Mouse (Mus musculus) midbrain, postnatal 0 days (tissue): Measurements from ENCODE around the gene Gkn3. TPM values are rescaled to one million over a fixed set of nuclear protein-coding genes. Genes with fewer than 3 reads are reported as not detected.
A peak's percentile ranks its signal among the peaks of the same experiment; 100 is the strongest.

Experiments used
- ATAC-seq: fragments of 200-750 bp; cut with Nextera tagmentation; 2 replicates; pipeline ENCODE4 v1.8.0; 2017; ENCODE audit warnings: moderate number of reproducible peaks, mild to moderate bottlenecking, moderate TSS enrichment, moderate library complexity; ENCODE audit not compliant: low FRiP score
- DNase-seq: peaks from one replicate; pipeline ENCODE4 v3.0.0-alpha.2; 2015; ENCODE audit warnings: low spot score
- H3K27ac ChIP-seq: fragments of 300-500 bp; sonication (generic); 2 replicates; pipeline ENCODE4 v1.5.1; 2014; ENCODE audit warnings: low read depth, mild to moderate bottlenecking, low read length, mixed read lengths
- H3K27me3 ChIP-seq: fragments of 300-500 bp; sonication (generic); 2 replicates; pipeline ENCODE4 v1.6.1; 2014; ENCODE audit warnings: low read length, control low read depth, mixed read lengths; ENCODE audit not compliant: insufficient read depth
- H3K36me3 ChIP-seq: fragments of 300-500 bp; sonication (generic); 2 replicates; pipeline ENCODE4 v1.6.1; 2014; ENCODE audit warnings: low read length, control low read depth, mixed read lengths; ENCODE audit not compliant: insufficient read depth
- H3K4me1 ChIP-seq: fragments of 300-500 bp; sonication (generic); 2 replicates; pipeline ENCODE4 v1.6.1; 2014; ENCODE audit warnings: mild to moderate bottlenecking, control low read depth, antibody characterized with exemption, low read length, mixed read lengths; ENCODE audit not compliant: insufficient read depth
- H3K4me2 ChIP-seq: fragments of 300-500 bp; sonication (generic); 2 replicates; pipeline ENCODE4 v1.6.1; 2014; ENCODE audit warnings: low read depth, mild to moderate bottlenecking, low read length, mixed read lengths; ENCODE audit not compliant: poor library complexity, severe bottlenecking
- H3K4me3 ChIP-seq: fragments of 300-500 bp; sonication (generic); 2 replicates; pipeline ENCODE4 v1.5.1; 2014; ENCODE audit warnings: low read depth, mild to moderate bottlenecking, low read length, moderate library complexity
- H3K9ac ChIP-seq: fragments of 300-500 bp; sonication (generic); replicated peaks from 2 replicates; pipeline ENCODE4 v1.6.1; 2014; ENCODE audit warnings: mild to moderate bottlenecking, low read length, moderate library complexity, mixed read lengths; ENCODE audit not compliant: poor library complexity, severe bottlenecking
- H3K9me3 ChIP-seq: fragments of 300-500 bp; sonication (generic); 2 replicates; pipeline ENCODE4 v1.6.1; 2016; ENCODE audit warnings: low read length, control low read depth
- CTCF ChIP-seq: IDR thresholded peaks from 2 replicates; pipeline ENCODE4 v1.5.1; 2016; ENCODE audit warnings: antibody characterized with exemption, mild to moderate bottlenecking
- WGBS: fragments of 180-500 bp; shearing (Covaris S2); extraction: QIAGEN DNeasy Blood & Tissue Kit; methylation state at CpG from one replicate; pipeline ENCODE4 v1.1.7; 2014; 5-methylcytosine and 5-hydroxymethylcytosine counted together
- polyA plus RNA-seq: library from polyadenylated mRNA; unstranded; fragments of >200 nt; fragmentation: Nextera tagmentation; extraction: Ambion mirVana; gene quantifications from 2 replicates; pipeline ENCODE4 v1.2.1, GENCODE M21; 2015
- total RNA-seq: library from RNA; depleted of rRNA; stranded (reverse); fragments of >200 nt; gene quantifications from 2 replicates; pipeline ENCODE4 v1.2.3, GENCODE M21; 2014

The Gkn3 gene
- total and polyA plus RNA-seq, 2 experiments from 2014 or later: 0.99 to 2.6 TPM

GRCm38 (mm10) chr6:87424037-87424816 lies 35.5 kb upstream of the Gkn3 start:
- ATAC-seq: no peak
- H3K36me3 ChIP-seq: no peaks in the 10 kb centered on the region

GRCm38 (mm10) chr6:87422304-87422703 lies 33.6 kb upstream of the Gkn3 start:
- no peak for ATAC-seq
- WGBS: 88% methylated on average over 7 of the region's 7 CpGs
- Histone ChIP-seq H3K36me3 (no peaks in the 10 kb centered on the region), H3K27me3 (no peaks in the 10 kb centered on the region), H3K4me3 (no peak overlapping the region), H3K9ac (no peak overlapping the region), H3K4me1 (no peaks in the 10 kb centered on the region), H3K4me2 (no peak overlapping the region), H3K9me3 (no peaks in the 10 kb centered on the region), H3K27ac (no peak overlapping the region)
- no peak for DNase-seq
- no peak for TF ChIP-seq CTCF

More at GRCm38 (mm10) chr6:87424037-87424816, 35.5 kb upstream of the Gkn3 start:
- Histone ChIP-seq H3K4me2 (peak overlapping the region; percentile 24), H3K9me3 (no peaks in the 10 kb centered on the region), H3K4me3 (peak overlapping the region; percentile 9; the same call in 1 of the 2 replicates), H3K9ac (no peak overlapping the region), H3K27ac (no peak overlapping the region), H3K4me1 (no peaks in the 10 kb centered on the region), H3K27me3 (no peaks in the 10 kb centered on the region)
- DNase-seq: peak; percentile 45
- 47% methylated on average over 19 of the region's 19 CpGs for WGBS
- peak; percentile 13; the same call in 1 of the 2 replicates for TF ChIP-seq CTCF

DNA sequence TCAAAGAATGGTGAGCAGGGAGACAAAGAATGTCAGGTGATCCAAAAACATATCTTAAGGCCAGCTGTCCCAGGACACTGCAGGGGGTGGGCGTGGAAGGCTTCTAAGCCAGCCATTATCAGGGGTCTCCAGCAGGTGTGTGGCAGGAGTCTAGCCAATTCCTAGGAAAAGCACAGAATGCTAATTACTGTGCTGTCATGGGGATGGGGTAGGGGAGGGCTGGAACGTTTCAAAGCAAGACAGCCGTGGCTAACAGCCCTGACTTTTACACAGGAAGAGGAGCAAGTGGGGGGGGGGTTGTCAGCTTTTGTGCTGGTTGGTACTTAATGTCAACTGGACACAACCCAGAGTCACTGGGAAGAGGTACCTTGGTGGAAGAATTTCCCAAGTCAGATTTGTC lies 23.3 kb upstream of the Gkn3 start:
- Histone ChIP-seq H3K4me2 (no peak overlapping the region), H3K9me3 (no peaks in the 10 kb centered on the region), H3K9ac (no peak overlapping the region), H3K27ac (no peak overlapping the region), H3K4me3 (no peak overlapping the region), H3K4me1 (no peaks in the 10 kb centered on the region), H3K36me3 (no peaks in the 10 kb centered on the region), H3K27me3 (no peaks in the 10 kb centered on the region)
- WGBS: 28% methylated on average over 3 of the region's 3 CpGs
- DNase-seq (peak; percentile 16), ATAC-seq (no peak)
- TF ChIP-seq CTCF: no peak

- 73% methylated on average over 6 of the region's 6 CpGs for WGBS
- no peaks in the 10 kb centered on the region for H3K27me3 ChIP-seq
- H3K4me3 ChIP-seq: no peak overlapping the region
- no peaks in the 10 kb centered on the region for H3K9me3 ChIP-seq
- no peak overlapping the region for H3K27ac ChIP-seq
- no peaks in the 10 kb centered on the region for H3K4me1 ChIP-seq
- no peak for TF ChIP-seq CTCF
- no peak overlapping the region for H3K4me2 ChIP-seq
- H3K9ac ChIP-seq: no peak overlapping the region
- DNase-seq (no peak), ATAC-seq (no peak)
- H3K36me3 ChIP-seq: no peaks in the 10 kb centered on the region
These were observed 12.7 kb upstream of the Gkn3 start for GRCm38 (mm10) chr6:87401456-87401855.

DNA sequence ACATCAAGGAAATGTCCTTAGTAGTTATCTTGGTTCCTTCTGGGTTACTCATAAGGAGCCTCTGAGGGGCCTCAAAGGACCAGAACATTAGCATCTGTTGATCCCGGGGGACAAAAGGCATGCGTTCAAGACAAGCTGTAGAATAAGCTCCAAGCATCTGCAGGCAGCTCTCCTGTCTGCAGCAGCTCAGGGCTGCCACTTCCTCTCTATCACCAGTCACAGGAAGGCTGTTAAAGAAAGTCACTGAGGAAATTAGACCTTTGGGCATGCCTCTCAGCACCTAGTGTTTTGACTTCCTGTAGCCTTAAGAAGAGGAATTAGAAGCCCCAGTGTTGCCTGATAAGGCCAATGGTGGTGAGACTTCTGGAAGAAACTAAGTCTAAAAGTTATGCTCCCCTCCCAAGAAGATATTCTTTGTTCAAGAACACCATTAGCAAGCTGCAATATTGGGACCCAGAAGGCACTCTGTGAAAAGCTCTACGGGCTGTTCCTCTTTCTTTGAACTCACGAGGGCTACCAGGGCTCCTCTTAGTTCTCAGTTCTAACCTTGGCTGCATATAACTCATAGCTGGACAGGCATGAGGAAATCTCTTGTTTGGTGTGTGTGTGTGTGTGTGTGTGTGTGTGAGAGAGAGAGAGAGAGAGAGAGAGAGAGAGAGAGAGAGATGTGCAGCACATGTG lies 11.3 kb upstream of the Gkn3 start:
- TF ChIP-seq CTCF: no peak
- Histone ChIP-seq H3K36me3 (no peaks in the 10 kb centered on the region), H3K27ac (no peak overlapping the region), H3K4me2 (no peak overlapping the region), H3K9ac (no peak overlapping the region), H3K27me3 (no peaks in the 10 kb centered on the region), H3K4me1 (no peaks in the 10 kb centered on the region), H3K9me3 (no peaks in the 10 kb centered on the region), H3K4me3 (no peak overlapping the region)
- no peak for DNase-seq
- WGBS: 59% methylated on average over 4 of the region's 4 CpGs
- no peak for ATAC-seq

DNA sequence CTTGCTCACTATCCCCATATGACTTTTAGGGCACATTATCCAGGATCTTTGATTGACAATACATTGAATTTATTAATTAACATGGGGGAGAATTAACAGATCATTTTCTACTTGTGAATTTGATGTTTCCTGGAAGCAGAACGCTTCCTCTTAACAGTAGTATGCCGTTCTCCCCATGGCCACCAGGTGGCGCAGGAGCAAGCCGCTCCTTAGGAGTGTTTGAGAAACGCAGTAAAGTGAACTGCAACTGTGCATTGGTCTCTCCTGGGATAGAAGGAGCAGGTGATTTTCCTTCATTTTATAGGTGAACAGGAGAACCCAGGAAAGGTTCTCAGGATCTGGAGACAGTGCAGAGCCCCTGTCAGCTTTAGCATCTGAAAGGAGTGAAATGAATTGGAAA lies 10.4 kb upstream of the Gkn3 start:
- Histone ChIP-seq H3K27ac (no peak overlapping the region), H3K4me1 (no peaks in the 10 kb centered on the region), H3K36me3 (no peaks in the 10 kb centered on the region), H3K9me3 (no peaks in the 10 kb centered on the region), H3K4me3 (no peak overlapping the region), H3K4me2 (no peak overlapping the region), H3K9ac (no peak overlapping the region), H3K27me3 (no peaks in the 10 kb centered on the region)
- ATAC-seq: no peak
- WGBS: 1% methylated on average over 5 of the region's 5 CpGs
- TF ChIP-seq CTCF: peak; percentile 99
- peak; percentile 79 for DNase-seq
